Mouse (Mus musculus): ENCODE results near the gene Trim45.

Gene Trim45
- long read RNA-seq, experiment 1: 0 reads
- long read RNA-seq, experiment 2: 0 reads

GRCm38 (mm10) chr3:100921825-100922505, at the start of gene Trim45:
Gene Trim45, plus strand, starts transcription at chr3:100922202.
- intact Hi-C loops (cut with DNase I): no loop called here

DNA sequence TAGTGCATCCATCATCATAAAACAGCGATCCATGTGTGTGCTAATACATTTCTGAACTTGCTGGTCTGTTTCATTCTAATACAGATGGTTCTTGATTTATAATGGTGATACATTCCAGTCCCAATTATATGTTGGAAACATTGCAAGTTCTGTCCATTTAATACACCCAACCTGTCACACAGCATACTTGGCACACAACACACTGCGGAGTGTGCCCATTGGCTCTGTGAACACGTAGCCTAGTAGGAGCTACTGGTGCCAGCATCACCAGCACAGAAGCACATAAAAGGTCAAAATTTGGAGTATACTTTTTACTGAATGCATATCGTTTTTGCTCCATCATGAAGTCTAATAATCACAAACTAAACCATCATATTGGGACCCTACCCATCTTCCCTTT, 44.9 kb upstream of the Trim45 start:
- intact Hi-C loops (cut with DNase I): no loop called here

DNA sequence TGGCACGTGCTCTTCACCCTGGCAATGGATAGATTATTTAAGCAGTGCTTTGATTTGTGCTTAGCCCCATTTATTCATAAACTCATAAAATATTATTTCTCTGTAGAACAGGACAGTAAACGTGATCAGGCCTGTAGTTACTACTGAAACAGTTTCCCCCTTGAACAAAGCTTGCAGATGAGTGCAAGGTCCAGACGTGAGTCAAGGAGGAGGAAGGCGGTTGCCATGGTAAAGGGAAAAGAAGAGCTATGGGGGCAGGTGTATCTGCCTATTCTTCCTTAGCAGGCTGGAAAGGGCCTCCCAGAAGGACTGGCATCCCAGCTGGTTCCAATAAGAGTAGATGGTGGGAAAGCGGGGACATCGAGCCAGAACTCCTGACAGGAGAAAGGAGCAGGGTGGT, 40.6 kb upstream of the Trim45 start:
- intact Hi-C loops (cut with DNase I): no loop called here

- intact Hi-C loops (cut with DNase I): no loop called here
Observed at GRCm38 (mm10) chr3:100881843-100882634, 40.0 kb upstream of the Trim45 start.

DNA sequence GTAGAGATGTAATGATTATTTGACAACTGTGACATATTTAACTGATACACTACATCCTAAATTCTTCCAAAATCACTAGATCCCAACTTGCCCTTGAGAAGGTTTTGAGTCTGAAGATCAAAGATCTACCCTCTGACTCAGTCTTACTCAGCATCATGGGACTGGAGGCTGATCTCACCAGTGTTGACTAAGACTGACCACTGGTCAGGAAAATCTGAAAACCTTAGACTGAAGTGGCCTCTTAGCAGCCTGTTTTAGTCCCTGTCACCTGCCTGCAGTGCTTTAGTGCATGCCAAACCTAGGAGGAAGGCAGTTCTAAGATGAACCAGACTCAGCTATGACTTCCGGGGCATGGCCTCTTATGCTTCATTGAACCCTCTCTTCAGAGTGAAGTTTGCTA, 32.8 kb upstream of the Trim45 start:
- intact Hi-C loops (cut with DNase I): no loop called here

DNA sequence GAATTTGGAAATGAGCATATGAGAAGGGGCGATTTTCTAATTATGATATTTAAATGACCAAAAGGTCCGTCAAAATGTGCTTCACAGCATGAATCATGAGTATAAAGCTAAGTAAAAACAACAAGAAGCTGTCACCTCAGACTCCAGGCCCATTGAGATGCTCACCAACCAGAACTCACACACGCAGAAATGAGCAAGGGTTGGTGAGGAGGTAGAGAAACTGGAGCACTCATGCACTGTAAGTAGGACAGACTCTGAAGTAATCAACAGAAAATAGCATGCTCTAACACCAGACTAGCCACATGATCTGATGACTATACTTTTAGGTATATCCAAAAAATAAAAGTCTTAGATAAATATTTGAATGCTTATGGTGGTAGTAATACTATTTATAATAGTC, 31.6 kb upstream of the Trim45 start:
- intact Hi-C loops (cut with DNase I): no loop called here

DNA sequence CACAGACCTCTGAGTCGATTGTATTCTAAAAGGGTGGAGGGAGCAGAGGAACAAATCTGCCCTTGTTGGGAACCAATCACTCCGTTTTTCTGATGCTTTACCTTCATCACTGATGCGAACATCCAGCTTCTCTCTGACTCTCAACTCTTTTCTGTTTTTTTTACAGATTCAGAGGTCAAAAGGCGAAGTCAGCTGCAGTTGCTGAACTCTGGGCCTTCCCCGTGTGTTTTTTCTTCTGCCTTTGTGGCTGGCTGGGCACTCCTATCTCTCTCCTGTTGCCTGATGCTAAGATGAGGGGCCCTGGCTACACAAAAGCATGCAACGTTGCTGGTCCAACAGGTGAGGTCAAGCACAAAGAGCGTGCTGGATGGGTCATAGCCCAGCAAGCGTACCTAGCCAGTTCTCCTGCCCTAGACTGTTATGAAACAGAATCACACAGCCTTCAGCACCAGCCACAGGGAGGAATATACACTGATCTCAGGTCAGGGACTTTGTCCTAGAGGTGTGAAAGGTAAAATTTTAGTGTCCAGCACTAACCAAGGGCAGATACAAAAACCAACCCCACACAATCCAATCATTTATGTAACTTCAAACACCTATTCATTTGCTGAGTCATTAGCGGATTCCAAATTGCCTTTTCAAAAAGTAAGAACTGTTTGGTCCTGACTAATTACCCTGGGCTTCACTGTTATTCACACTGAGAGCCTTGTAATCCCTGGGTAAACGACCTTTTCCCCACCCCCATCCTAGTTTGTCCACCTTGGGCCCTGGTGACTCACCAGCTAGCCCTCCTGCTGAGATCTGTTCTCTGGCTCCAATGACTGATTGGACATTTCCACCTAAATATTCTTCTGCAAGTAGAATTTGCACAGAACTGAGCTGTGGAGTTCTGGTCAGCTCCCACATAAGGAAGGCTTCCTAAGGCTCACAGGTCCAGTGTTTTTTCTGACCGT, 29.3 kb upstream of the Trim45 start:
- intact Hi-C loops (cut with DNase I): no loop called here

GRCm38 (mm10) chr3:100895500-100895899, 26.5 kb upstream of the Trim45 start:
- intact Hi-C loops (cut with DNase I): no loop called here

DNA sequence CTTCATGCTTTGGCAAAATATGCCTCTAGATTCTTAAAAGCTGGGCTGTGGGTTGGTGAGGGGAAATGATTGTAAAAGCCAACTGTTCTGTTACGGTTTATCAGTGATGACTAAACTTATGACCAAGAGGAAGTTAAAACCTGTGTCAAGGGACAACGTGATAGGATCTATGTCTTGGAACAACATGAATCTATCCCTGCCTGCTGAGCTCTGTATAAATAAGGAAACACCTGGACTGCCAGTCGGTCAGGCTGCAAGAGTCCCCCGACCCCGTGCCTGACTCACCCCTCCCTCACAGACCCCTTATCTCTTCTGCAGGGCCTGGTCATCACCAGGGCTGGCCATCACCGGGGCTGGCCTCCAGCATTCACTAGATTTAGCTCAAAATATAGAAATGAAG, 15.9 kb upstream of the Trim45 start:
- intact Hi-C loops (cut with DNase I): loop anchor here (2.0 kb wide), 1 partner anchor 137 kb away; no protein-coding TSS in a partner anchor

- intact Hi-C loops (cut with DNase I): loop anchor here (2.0 kb wide), 1 partner anchor 138 kb away; no protein-coding TSS in a partner anchor
Observed at GRCm38 (mm10) chr3:100906916-100907315, 15.1 kb upstream of the Trim45 start.

GRCm38 (mm10) chr3:100908594-100908993, 13.4 kb upstream of the Trim45 start:
- intact Hi-C loops (cut with DNase I): no loop called here

DNA sequence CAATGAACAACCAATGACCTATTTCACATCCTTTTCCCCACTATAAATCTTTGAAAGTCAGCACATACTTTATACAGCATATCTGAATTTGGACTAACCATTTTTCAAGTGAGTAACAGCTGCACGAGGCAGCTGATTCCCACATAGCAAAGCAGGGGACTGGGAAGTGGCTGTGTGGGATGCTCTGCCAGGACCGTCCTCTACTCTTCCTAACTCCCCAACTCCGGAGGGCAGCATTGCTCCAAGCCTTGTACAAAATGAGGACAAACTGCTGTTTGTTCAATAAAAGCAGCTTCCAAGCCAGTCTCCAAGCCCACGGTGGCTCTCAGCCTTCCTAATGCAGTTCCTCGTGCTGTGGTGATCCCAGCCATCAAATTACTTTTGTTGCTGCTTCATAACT, 11.4 kb upstream of the Trim45 start:
- intact Hi-C loops (cut with DNase I): no loop called here

DNA sequence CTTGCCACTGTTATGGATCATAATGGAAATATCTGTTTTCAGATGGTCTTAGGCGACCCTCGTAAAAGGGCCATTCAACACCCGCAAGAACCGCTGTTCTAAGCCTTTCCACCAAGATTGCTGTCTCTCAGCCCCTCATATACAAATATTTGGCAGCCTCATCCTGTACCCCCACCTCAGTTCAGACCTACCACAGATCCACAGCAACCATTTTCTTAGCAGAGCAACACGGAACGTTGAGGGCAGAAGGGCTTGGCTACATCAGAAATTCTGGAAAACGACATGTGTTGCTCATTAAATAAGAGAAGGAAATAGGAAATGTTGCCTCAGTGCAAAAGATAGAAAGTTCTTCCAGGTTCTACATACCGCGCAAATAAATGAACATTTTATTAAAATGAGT, 11.0 kb upstream of the Trim45 start:
- intact Hi-C loops (cut with DNase I): no loop called here

DNA sequence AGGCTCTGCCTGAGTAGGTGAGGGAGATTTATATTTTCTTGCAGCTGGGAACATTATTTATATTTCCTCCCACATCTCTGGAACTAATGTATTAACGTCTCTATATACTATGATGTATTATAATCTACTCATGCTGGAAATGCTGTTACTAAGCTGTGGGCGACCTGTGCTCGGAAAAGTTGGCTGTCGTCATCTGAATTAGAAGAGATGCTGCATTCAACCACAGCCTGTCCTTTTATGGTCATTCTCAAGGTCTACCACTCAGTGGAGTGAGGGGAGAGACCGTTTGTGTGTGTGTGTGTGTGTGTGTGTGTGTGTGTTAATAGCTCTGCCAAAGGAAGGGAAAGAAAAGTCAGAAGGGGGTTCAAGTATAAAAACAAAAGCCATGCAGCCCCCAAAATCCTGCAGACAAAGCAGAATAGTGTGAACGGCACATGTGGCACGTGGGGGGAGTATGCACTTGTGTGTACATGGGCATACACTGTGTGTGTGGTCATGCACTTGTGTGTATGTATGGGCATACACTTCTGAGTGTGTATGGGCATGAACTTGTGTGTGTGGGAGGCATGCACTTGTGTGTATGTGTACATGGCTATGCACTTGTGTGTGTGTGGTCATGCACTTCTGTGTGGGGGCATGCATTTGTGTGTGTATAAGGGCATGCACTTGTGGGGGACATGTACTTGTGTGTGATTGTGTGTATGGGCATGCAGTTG, 10.3 kb upstream of the Trim45 start:
- intact Hi-C loops (cut with DNase I): no loop called here

- intact Hi-C loops (cut with DNase I): no loop called here
Observed at GRCm38 (mm10) chr3:100916844-100917243, 5.2 kb upstream of the Trim45 start.

DNA sequence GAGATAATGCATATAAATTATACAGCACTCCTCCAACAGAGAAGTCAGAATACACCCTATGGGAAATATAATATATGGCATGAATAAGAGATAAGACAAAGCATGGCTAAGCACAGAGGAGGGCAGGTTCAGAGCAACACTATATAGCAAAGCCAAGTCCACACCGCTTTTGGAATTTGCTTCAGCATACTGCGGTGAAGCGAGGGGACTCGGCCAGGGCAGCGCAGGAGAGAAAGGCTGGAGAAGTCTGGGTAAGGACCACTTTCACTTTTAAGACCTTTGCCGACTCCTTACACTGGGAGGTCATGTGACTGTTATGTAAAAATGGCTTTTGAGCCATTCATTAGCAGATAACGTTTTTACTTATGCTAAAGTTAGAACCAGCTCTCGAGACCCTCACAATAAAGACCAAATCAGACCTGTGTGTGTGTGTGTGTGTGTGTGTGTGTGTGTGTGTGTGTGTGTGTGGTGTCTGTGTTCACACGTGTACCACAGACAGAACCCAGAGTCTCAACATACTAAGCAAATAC, 1.3 kb upstream of the Trim45 start:
- intact Hi-C loops (cut with DNase I): no loop called here

DNA sequence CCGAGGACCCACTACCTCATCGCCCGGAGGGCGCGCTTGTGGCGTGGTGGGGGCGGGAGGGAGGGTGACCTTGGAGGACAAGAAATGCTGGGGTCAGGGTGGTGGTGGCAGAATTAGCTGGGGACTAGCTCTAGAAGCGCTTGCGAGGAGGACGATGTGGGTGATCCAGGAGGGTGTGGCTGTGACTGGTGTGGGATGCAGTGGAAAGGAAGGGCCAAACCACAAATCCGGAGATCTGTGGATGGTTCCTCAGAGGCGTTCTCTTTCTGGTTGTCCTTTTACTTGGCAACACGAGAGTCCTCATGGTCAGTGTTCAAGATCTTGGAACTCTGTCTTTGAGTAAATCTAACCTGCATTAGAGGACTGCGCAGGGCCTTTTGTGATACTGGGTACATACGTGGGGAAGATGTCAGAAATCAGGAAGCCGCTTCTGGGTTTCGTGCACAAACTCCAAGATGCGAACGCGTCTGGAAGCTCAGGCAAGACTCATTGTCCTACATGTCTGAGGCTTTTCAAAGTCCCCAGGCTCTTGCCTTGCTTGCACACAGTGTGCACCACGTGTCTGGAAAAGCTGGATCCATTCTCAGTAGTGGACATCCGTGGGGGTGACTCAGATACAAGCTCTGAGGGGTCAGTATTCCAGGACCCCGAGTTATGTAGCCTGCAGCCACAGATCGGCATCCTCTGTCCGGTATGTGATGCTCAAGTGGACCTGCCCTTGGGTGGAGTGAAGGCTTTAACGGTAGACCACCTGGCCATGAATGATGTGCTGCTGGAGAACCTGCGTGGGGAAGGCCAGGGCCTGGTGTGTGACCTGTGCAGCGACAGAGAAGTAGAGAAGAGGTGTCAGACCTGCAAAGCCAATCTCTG, 739 bp downstream of the Trim45 start:
- intact Hi-C loops (cut with DNase I): no loop called here

GRCm38 (mm10) chr3:100924065-100924732, 2.2 kb downstream of the Trim45 start:
- intact Hi-C loops (cut with DNase I): no loop called here

DNA sequence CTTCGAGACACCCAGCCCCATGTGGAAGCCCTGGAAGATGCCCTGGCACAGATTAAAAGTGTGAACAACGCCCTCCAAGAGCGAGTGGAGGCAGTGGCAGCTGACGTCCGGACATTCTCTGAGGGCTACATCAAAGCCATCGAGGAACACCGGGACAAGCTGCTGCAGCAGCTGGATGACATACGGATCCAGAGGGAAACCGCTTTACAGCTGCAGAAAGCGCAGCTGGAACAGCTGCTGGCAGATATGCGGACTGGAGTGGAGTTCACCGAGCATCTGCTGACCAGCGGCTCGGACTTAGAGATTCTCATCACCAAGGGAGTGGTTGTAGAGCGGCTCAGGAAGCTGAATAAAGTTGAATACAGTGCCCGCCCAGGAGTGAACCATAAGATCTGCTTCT, 3.2 kb downstream of the Trim45 start:
- intact Hi-C loops (cut with DNase I): no loop called here
